Mouse (Mus musculus): ENCODE results near the gene Dhx33.

Gene Dhx33

DNA sequence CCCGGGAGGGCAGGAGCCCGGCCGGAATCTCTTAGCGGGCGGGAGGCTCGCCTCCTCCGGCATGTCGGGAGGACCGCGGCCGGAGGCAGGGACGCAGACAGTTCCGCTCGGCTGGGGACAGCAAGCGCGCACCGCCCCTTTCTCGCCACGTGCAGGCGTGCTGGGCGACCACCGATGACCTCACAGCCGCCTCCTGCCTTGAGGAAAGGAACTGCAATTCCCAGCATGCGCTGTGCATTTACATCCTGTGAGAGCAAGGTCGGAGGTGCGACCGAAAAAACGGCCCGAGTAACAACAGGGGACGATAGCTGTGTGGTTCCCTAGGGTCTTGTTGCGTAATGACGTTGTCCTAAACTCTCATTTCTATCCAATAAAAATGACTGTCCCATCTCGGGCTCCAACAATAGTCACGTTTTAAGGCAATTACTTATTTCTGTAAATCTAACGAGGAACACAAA is at the start of gene Dhx33:
TSS of gene Dhx33 (minus strand) at position 122 of the 458 bp plus-strand sequence.
- peak; percentile 98 for DNase-seq (ENCODE audit: low read depth, low spot score)

DNA sequence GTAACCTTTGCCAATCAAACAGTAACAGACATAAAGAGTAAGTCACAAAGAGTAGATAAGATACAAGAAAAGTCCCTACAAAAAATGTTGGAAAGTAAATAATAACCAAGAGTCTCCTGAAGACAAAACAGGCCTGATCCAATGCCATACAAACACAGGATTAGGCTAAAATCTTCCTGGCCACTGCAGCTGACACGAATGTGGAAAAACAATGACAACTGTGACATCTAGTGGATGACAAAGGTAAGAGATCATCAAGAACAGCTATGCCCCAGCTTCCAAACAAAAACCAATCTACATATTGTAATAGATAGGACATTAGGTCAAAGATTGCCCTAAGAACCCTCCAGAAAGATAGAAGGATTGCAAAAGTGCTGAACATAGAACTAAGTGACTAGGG is 48.3 kb upstream of the Dhx33 start:
- peak; percentile 32 for DNase-seq (ENCODE audit: low read depth, low spot score)

DNA sequence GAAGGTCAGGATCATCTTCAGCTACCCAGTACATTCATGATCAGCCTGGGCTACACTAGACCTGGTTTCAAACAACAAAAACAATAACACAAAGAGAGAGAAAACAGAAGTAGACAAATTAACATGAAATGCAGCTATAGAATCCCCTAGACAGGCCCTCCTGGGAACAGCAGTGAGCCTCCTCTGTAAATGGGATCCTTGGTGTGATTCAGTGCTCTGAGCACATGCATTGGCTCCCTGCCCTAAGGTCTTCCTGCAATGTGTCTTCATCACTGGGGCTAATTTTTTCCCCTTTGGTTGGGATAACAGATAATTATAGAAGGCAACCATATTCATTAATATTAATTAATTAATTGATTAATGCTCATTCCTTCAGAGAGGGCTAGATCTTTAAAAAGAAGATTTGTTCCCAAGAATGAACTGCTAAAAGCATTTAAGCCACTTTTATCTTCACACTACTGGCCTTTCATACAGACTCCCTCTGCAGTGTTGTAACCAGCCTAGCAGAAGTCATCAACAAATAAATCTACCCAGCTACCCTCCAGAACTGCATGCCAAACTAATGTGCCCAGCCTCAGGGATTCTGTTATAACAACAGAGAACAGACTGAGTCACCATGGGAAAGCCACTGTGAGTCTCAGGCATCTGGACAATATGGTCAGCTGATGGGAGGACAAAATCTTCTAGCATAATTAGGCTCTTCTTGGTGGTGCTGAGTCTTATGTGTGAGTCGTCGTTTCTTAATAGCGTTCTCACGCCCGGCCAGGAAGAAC is 35.5 kb upstream of the Dhx33 start:
- no peak for DNase-seq (ENCODE audit: low read depth, low spot score)

DNA sequence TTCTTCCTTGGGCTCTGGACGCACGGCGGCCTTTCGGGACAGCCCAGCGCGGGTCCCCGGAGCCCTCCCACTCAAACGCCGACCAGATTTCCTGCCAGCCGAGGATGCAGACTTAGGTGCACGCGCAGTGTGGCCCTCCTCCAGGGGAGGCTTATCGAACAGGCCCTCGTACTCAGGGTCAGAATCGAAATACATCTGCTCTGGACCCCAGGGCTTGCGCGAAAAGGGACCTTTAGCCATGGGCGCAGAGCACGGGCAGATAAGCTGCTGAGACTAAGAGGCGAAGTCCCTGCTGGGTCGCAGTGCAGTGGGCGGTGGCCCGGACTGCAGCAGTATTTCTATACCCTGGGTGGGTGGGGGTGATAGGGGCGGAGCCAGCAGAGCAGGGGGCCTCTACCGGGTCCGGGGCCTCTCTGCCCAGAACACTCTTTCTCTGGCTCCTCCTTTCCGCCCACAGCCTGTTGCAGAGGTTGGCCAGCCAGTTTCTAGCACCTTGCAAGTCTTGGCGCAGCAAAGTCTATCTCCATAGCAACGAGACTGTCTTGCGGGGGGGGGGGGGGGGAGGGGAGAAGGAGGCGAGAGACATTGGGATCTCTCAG is 29.0 kb upstream of the Dhx33 start, which contains the start of gene 6330403K07Rik:
TSS of gene 6330403K07Rik (minus strand) at position 351 of the 599 bp plus-strand sequence.
- DNase-seq (ENCODE audit: low read depth, low spot score) = peak; percentile 93

DNA sequence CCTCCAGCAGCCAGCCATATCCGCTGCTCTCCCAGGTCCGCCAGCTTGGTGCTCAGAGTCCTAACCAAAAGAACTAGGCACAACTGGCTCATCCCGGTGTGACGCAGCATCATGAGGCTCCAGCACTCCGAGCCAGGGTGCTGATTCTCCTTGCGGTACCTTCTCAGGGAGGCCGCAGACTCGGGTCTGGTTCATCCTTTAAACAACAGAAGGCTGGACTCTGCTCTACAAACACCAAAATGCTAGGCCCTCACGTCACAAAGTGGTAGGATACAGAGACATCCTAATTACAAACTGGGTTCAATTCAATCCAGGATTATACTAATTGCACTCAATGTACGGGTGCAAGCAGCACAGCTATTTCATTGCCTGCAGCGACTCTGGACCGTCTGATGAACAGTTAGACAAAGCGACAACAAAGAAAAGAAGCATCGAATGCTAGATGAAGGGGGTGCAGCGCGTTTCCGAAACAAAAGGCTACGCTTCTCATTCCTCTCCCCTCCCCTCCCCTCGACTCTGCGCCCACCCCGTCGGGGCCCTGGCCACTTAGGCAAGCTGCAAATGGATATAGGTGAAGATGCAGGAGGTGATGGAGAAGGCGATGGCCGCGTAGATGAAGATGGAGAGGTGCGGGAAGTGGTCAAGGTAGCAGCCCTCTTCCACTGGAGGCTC is 28.4 kb upstream of the Dhx33 start:
- peak; percentile 38 for DNase-seq (ENCODE audit: low read depth, low spot score)

DNA sequence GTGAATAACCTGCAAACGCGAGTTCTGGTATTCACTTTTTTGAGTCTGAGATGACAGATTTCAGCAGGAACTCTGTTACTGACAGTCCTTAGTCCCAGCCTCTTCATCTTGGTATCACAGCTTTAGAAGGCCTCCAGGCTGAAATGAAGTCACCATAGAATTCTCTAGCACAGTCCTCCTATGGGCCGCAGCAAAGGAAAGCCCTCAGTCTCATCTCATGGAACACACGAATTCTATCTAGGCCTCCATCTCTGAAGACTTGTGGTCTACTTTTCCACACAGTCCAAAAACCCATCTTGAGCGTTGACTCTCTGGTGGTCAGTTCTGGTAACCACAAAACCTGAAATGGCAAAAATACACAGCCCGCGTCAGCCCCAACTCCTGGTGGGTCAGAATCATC is 27.8 kb upstream of the Dhx33 start:
- no peak for DNase-seq (ENCODE audit: low read depth, low spot score)

DNA sequence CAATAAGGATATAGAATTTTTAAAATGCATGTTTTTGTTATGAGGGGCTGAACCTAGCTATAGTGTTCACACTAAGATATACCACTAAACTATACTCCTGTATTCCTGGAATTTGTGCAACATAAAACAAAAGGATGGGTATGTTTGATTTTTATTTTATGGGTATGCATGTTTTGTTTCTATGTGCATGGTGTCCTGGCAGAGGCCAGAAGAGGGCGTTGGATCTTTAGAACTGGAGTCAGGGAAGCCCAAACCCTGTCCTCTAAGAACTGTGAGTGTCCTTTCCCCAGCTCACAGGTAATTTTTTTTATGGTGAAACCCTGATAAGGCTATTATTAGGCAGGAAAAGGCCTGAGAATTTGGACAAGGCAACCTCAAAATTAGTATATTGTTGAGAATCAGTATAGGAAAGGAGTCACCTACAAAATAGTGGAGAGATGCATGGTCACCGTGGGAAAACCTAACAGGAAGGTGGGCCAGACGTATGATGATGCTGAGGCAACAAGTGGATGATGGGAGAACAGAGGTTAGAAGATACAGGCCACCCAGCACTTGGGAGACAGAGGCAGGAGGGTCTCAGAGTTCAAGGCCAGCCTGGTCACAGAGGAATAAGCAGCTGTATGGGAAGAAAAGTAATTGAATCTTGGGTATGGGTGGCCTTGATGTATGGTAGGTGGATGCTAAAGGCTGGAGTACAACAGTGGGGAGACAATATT is 25.3 kb upstream of the Dhx33 start:
- DNase-seq (ENCODE audit: low read depth, low spot score) = no peak

DNA sequence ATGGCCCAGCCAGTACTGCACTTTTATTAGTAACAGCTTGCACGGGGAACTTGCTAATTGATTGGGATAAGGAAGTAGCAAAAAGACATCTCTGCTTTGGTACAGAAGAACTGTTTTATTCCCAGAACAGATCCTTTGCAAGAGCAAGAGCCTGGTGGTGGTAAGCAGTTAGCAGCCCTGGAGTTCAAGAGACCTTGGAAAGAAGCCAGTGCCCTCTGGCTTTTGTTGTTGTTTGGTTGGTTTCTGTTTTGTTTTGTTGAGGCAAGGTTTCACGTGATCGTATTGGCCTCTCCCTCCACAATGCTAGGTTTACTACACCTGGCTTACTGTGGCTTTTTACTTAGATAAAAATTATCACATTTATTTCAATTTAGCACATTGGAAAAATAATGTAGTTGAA is 24.0 kb upstream of the Dhx33 start:
- DNase-seq (ENCODE audit: low read depth, low spot score) = no peak

DNA sequence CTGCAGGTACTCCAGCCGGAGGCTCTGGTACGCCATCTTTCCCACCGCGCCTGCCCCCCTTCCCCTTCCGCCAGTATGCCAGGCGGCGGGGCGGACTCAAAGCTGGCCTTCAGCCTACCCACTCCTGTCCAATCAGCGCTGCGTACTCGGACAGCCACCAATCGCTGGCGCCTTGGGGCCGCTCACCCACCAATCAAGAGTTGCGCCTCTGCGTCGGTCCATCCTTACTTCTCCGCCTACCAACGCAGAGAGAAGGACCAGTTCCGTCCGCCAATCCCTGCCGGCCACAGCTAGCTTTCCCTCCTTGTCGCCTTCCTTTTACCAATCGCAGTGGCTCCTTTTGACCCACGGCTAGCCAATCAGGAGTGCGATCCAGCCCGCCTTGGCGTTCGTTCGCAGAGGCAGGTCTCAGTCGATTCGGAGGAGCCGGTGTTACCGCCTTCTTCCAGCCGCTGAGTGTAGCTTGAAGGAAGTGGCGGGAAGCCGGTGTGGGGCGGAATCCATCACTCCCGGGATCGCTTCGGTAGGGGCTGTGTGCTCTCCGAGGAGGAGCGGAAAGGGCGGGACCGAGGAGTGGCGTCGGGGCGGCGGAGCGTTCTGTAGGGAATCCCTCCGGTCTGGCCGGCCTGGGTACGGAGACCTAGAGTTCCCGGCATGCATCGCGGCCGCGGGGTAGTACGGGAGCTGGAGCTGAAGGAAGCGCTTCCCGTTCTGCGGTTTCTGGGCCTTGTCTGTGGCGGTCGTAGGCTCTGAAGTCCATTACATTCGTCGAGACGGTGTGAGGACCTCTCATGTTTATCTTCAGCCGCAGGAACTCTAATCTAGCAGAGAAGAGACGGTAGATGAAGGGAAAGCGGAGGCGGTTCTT is 15.2 kb upstream of the Dhx33 start, which contains the start of the genes Mis12 and Derl2:
TSS of gene Mis12 (plus strand) at position 411 of the 868 bp plus-strand sequence.
TSS of gene Derl2 (minus strand) at position 641 of the 868 bp plus-strand sequence.
- peak; percentile 99 for DNase-seq (ENCODE audit: low read depth, low spot score)

DNA sequence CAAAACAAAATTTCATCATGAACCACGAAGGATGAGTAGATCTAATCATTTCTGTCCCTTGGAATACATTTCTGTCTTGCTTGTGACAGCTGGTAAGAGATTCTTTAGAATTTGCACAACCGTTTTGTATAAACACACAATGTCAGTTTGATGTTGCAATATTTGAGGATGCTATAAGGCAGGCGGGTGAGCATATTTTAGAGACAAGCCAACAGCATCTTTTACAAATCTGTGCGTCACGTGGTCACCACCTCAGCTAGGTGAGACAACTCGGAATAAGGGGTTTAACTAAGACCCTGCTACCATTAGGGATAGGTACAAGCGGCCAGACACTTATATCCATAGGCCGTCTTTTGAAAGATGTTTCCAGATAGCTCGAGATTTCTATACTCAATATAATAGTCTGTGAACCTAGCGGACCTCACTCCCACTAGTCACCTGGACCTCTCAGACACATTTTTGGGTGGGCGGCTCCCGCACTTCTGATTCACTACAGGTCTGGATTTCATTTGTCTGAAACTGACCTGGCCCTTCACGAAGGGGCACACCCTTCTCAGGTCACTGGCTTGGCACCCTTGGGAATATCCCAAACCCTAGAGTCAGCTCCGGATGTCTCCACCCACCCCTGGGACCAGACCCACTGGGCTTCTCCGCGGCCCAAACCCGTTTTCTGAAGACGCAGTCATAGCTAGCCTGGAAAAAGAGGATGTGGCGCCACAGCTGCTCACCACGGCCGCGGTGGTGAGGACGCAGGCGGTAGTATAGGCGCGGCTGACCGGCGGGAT is 14.4 kb upstream of the Dhx33 start:
- DNase-seq (ENCODE audit: low read depth, low spot score) = peak; percentile 10

DNA sequence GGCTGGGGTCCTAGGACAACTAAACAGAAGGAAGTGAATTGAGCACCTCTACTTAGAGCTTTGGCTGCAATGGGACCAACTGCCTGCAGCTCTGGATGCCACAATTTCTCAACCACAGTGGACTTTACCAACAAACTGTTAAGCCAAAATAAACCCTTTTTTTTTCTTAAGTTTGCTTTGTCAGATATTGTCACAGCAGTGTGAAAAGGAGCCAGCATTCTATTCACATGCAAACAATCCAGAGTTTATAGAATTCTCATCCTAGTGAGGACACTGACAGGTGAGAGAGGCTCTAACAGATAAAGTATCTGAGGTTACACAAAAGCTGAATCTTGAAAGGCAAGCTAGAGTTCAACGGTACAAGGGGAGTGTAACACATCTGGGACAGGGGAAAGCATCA is 12.8 kb upstream of the Dhx33 start:
- DNase-seq (ENCODE audit: low read depth, low spot score) = no peak

DNA sequence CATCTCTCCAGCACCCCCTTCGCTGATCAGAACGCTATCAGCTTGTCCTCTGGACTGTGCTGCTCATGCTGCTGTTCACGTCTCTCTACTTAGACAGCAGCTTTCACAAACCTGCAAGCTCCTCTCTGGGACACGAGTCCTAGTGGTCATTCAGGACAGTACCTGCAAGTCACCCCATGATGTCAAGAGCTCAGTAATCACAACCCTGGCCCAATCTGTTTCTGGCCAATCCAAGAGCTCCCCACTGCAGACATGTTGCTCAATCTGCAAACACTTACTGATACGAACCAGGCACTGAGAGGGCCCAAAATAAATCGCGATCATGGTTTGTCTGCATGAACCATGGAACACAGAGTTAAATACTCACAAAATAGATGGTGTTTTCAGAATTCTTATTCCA is 8.5 kb upstream of the Dhx33 start:
- DNase-seq (ENCODE audit: low read depth, low spot score) = no peak

DNA sequence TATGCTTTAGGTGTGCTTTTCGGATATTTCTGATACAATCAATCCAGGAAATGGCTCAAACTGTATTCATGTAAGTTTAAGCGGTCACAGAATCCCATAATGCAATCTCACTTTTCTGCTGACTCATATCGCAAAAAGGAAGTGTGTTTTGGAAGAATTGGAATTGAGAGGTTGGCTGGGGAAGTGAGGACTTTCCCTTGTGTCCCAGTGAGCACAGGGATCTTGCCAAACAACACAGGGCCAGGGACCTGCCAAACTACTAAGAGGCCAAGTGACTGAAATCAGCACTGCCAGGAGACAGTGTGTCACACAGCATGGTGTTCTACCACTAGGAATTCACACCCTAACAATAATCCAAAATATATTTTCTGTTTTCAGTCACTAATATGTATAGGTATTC is 4.1 kb upstream of the Dhx33 start:
- DNase-seq (ENCODE audit: low read depth, low spot score) = no peak

DNA sequence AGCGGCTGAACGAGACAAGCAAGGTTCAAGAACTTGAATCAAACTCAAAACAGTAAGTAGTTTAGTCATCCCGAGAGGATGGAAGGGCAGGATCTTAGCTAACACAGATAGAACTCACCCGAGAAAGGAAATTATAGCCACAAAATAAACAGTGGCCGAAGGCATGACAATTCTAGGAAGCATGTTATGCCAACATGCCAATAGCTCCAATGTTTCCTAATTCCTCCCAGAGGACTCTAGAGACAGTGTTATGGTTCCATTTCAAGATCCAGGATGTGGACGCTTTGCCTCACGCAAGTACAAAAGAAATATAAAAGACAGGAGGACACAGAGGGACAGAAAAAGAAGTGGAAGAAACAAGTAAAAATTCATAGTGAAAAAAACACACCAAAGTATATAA is 3.6 kb upstream of the Dhx33 start:
- no peak for DNase-seq (ENCODE audit: low read depth, low spot score)

DNA sequence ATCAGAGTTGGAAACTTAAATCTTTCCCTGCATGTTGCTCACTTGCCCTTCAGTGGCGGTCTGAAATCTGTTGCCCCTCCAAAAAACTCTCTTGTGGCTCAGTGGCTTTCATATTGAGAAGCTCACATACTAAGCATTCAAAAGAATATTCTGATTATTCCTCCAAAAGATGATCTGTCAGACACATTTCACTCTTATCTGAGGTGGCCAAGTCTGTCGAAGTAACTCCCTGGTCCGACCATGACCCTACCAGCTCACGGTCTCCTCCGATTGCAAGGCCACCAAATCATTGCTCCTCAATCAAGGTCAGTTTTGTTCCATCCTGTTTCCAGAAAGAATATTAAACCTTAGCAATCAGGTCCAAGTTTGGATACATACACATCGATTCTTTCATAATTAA is 2.8 kb upstream of the Dhx33 start:
- no peak for DNase-seq (ENCODE audit: low read depth, low spot score)

DNA sequence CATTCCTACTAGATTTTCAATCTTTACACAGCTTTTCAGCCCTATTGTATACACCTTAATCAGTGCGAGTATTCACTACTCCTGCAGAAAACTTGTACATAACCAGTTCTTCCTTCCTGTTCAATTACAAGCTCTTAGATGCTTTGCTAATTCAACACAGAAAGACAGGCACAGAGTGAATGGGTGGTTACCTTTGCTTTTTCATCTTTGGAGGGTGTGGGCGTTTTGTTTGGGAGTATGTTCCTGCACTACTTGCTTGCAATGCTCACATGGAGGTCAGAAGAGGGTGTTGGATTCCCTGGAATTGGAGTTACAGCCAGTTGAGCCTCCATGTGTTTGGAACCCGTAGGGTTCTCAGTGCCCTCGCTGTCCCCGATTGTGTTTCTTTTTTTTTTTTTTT is 809 bp upstream of the Dhx33 start:
- no peak for DNase-seq (ENCODE audit: low read depth, low spot score)

DNA sequence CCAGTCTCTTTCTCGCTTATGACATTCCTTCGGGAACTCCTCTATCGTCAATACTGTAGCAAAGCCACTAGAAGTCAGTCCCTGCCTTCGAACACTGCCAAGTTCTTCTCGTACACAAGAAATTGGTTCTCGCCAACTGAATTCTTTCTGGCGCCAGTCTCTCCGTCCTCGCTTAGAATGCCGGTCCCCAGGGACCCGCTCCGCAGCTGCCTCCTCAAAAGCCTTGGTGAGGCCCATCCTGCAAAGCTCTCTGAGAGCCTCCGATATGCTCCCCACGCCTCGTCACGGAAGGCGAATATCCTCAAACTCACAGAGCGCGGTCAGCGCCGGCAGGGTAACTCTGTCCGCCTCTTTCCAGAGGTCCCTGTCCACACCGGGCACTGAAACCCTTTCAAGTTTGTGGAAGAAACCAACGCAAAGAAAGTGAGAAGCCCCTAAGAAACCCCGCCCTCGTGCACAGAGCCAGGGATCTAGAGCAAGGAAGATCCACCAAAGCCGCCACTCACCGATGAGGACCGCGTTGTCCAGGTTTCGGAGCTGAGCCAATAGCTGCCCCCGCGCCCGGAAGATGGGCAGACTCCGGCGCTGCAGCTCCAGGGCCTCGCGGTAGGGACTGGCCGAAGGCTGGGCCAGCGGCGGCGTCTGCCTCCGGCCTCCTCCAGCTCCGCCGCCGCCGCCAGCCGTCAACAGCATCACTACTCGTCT is 474 bp downstream of the Dhx33 start:
- DNase-seq (ENCODE audit: low read depth, low spot score) = peak; percentile 23

DNA sequence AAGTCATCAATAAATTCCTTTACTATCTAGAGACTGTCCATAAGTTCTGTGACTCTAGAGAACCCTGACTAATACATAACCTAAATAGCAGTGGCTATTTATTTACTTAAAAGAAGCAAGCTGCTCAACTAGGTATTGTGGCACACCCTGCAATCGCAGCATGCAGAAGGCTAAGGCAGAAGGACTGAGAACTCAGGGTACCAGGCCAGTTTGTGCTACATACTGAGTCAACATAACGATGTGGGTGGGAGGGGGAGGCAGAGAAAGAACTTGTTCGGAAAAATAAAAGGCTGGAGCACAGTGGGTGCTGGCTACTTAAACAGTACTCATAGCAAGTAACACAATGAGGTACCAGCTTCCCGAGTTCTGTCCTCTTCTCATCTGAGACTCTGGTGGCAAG is 3.1 kb downstream of the Dhx33 start:
- DNase-seq (ENCODE audit: low read depth, low spot score) = no peak

DNA sequence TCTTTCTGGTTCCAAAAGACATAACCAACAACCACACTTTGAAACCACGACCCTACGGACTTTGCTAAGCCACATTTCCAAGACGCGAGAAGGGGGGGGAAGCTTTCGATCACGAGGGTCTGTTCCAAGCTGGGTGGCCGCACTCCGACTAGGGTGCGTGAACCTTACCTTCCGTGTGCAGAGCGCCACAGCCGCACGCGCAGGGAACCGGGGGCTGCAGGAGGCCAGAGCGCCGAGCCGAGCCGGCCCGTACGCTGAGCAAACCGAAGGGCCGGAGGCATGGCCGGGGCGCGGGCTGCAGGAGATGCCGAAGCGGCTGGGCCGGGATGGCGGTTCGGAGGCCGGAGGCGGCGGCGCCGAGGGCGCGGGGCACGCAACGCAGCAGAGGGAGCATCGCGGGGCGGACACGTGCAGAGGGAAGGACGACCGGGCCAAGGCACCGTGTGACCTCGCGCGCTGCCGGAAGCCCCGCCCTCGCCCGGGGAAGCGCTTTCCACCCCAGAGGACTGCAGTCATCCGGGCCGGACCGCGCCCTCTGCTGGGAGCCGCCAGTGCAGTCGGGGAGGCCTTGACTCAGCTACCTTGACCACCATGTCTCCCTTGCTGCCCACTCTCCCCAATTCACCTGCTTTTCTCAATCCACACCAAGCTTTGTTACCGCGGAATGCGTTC is 21.5 kb downstream of the Dhx33 start, which contains the start of gene C1qbp:
TSS of gene C1qbp (minus strand) at position 470 of the 672 bp plus-strand sequence.
- peak; percentile 87 for DNase-seq (ENCODE audit: low read depth, low spot score)
